ENCODE assay signal across 8 mouse cellular contexts in genomic region chr7:19875948-19876682, GRCm38 (mm10). TPM values are rescaled to one million over a fixed set of nuclear protein-coding genes. Genes with fewer than 3 reads are reported as not detected.
A peak's percentile ranks its signal among the peaks of the same experiment; 100 is the strongest.
DNase-seq lines count a peak whose midpoint lies in the region; ATAC-seq and TF ChIP-seq lines count a peak whose summit lies in the region.

No protein-coding gene starts in this region.

- H3K27ac ChIP-seq in limb, embryonic 11.5 days (replicated peaks; ENCODE audit: low read depth, low read length): no peak overlapping the region
- no peak overlapping the region for H3K27ac ChIP-seq in limb, embryonic 10.5 days
- no peak overlapping the region for H3K27ac ChIP-seq in forebrain, postnatal 0 days (ENCODE audit: low read depth, low read length)
- H3K27ac ChIP-seq in liver, postnatal 0 days (ENCODE audit: low read depth): no peak overlapping the region; the same call in 1 of the 2 replicates
- H3K27ac ChIP-seq in neural tube, embryonic 11.5 days (ENCODE audit: low read depth, low read length): no peak overlapping the region

- no peak for ATAC-seq in limb, embryonic 11.5 days (ENCODE audit: insufficient number of reproducible peaks, low FRiP score, low TSS enrichment, low read depth)
- ATAC-seq in forebrain, postnatal 0 days: peak; percentile 80
- peak; percentile 58 for ATAC-seq in liver, postnatal 0 days
- ATAC-seq in neural tube, embryonic 11.5 days (ENCODE audit: insufficient read depth, low FRiP score, low TSS enrichment): 0 out of 2 replicates have a peak, but pooled peaks have one; percentile 41

- 53% methylated on average over 13 of the region's 13 CpGs for WGBS in limb, embryonic 11.5 days
- 58% methylated on average over 13 of the region's 13 CpGs for WGBS in limb, embryonic 10.5 days
- 51% methylated on average over 13 of the region's 13 CpGs for WGBS in forebrain, postnatal 0 days
- WGBS in liver, postnatal 0 days (ENCODE audit: insufficient replicate concordance): 30% methylated on average over 13 of the region's 13 CpGs
- 54% methylated on average over 13 of the region's 13 CpGs for WGBS in neural tube, embryonic 11.5 days

- H3K9me3 ChIP-seq in limb, embryonic 11.5 days (ENCODE audit: control insufficient read depth, low read length): no peaks in the 10 kb centered on the region
- no peaks in the 10 kb centered on the region for H3K9me3 ChIP-seq in limb, embryonic 10.5 days (replicated peaks)
- no peaks in the 10 kb centered on the region for H3K9me3 ChIP-seq in forebrain, postnatal 0 days (ENCODE audit: low read length)
- H3K9me3 ChIP-seq in liver, postnatal 0 days (ENCODE audit: low read length): no peaks in the 10 kb centered on the region
- H3K9me3 ChIP-seq in neural tube, embryonic 11.5 days (ENCODE audit: control insufficient read depth, low read length): no peaks in the 10 kb centered on the region; the same call in 1 of the 2 replicates

- no peaks in the 10 kb centered on the region for H3K36me3 ChIP-seq in limb, embryonic 11.5 days (ENCODE audit: control insufficient read depth, insufficient read depth, low read length)
- H3K36me3 ChIP-seq in limb, embryonic 10.5 days: no peaks in the 10 kb centered on the region
- H3K36me3 ChIP-seq in forebrain, postnatal 0 days (ENCODE audit: insufficient read depth): no peaks in the 10 kb centered on the region
- H3K36me3 ChIP-seq in liver, postnatal 0 days (replicated peaks; ENCODE audit: insufficient read depth, low read length): no peaks in the 10 kb centered on the region
- no peaks in the 10 kb centered on the region for H3K36me3 ChIP-seq in neural tube, embryonic 11.5 days (ENCODE audit: control insufficient read depth, insufficient read depth, low read length)

- peak; percentile 82 for TF ChIP-seq CTCF in forebrain, postnatal 0 days (IDR thresholded peaks at IDR 0.05; ENCODE audit: low read depth)
- peak; percentile 81 for TF ChIP-seq CTCF in liver, postnatal 0 days (IDR thresholded peaks at IDR 0.05; ENCODE audit: low read depth)

- no peak for TF ChIP-seq EP300 in liver, postnatal 0 days (IDR thresholded peaks at IDR 0.05; ENCODE audit: low read depth)

- no peak overlapping the region for H3K9ac ChIP-seq in limb, embryonic 11.5 days (ENCODE audit: low read length)
- H3K9ac ChIP-seq in forebrain, postnatal 0 days: no peak overlapping the region
- H3K9ac ChIP-seq in liver, postnatal 0 days (replicated peaks): no peak overlapping the region
- H3K9ac ChIP-seq in neural tube, embryonic 11.5 days (ENCODE audit: low read length): no peak overlapping the region

- peak; percentile 35 for DNase-seq in limb, embryonic 11.5 days (ENCODE audit: low spot score)
- DNase-seq in limb, embryonic 10.5 days (ENCODE audit: low spot score): no peak
- peak; percentile 83 for DNase-seq in R1 (ENCODE audit: low read depth, low spot score)
- DNase-seq in forebrain, postnatal 0 days: peak; percentile 63
- DNase-seq in kidney, adult 9 months: peak; percentile 74
- DNase-seq in liver, postnatal 0 days: no peak
- DNase-seq in neural tube, embryonic 11.5 days (ENCODE audit: low spot score): peak; percentile 19
- no peak for DNase-seq in ovary, postnatal 36 days (ENCODE audit: low spot score)

- no peaks in the 10 kb centered on the region for H3K4me1 ChIP-seq in limb, embryonic 11.5 days (ENCODE audit: control insufficient read depth, insufficient read depth, low read length)
- H3K4me1 ChIP-seq in limb, embryonic 10.5 days: no peaks in the 10 kb centered on the region
- H3K4me1 ChIP-seq in forebrain, postnatal 0 days (ENCODE audit: insufficient read depth): no peaks in the 10 kb centered on the region
- peaks cover 19% of the 10 kb centered on the region for H3K4me1 ChIP-seq in liver, postnatal 0 days (ENCODE audit: insufficient read depth)
- no peaks in the 10 kb centered on the region for H3K4me1 ChIP-seq in neural tube, embryonic 11.5 days (ENCODE audit: control insufficient read depth, insufficient read depth, low read length)

- H3K27me3 ChIP-seq in limb, embryonic 11.5 days (ENCODE audit: control insufficient read depth, insufficient read depth, low read length): no peaks in the 10 kb centered on the region
- H3K27me3 ChIP-seq in limb, embryonic 10.5 days (ENCODE audit: low read depth, poor library complexity, severe bottlenecking): no peaks in the 10 kb centered on the region
- H3K27me3 ChIP-seq in forebrain, postnatal 0 days (ENCODE audit: insufficient read depth, low read length): no peaks in the 10 kb centered on the region
- no peaks in the 10 kb centered on the region for H3K27me3 ChIP-seq in liver, postnatal 0 days (ENCODE audit: insufficient read depth, low read length)
- no peaks in the 10 kb centered on the region for H3K27me3 ChIP-seq in neural tube, embryonic 11.5 days (ENCODE audit: control insufficient read depth, insufficient read depth, low read length)

- H3K4me3 ChIP-seq in limb, embryonic 11.5 days (ENCODE audit: low read depth, low read length): no peak overlapping the region
- H3K4me3 ChIP-seq in limb, embryonic 10.5 days: no peak overlapping the region
- H3K4me3 ChIP-seq in forebrain, postnatal 0 days (ENCODE audit: low read depth, low read length): no peak overlapping the region
- H3K4me3 ChIP-seq in liver, postnatal 0 days (ENCODE audit: low read depth, low read length): no peak overlapping the region
- no peak overlapping the region for H3K4me3 ChIP-seq in neural tube, embryonic 11.5 days (ENCODE audit: low read depth, low read length)

- H3K4me2 ChIP-seq in limb, embryonic 11.5 days (ENCODE audit: low read depth, severe bottlenecking): no peak overlapping the region
- H3K4me2 ChIP-seq in forebrain, postnatal 0 days (ENCODE audit: low read depth): no peak overlapping the region
- no peak overlapping the region for H3K4me2 ChIP-seq in liver, postnatal 0 days (ENCODE audit: low read depth, low read length)
- H3K4me2 ChIP-seq in neural tube, embryonic 11.5 days (ENCODE audit: low read depth): no peak overlapping the region

RNA-seq across cellular contexts. Expression of gene Ceacam19, which starts 11.7 kb away (rescaled TPM):
- not detected in 2 replicates for polyA plus RNA-seq in limb, embryonic 11.5 days (2014; fragmentation: Nextera tagmentation; extraction: Ambion mirVana)
- polyA plus RNA-seq in limb, embryonic 10.5 days (2016; fragmentation: Nextera tagmentation; extraction: Ambion mirVana): not detected in 2 replicates
- not detected in 2 replicates for total RNA-seq in forebrain, postnatal 0 days (2014; rRNA removed)
- polyA plus RNA-seq in forebrain, postnatal 0 days (2015; fragmentation: Nextera tagmentation; extraction: Ambion mirVana): not detected in 2 replicates
- not detected in 2 replicates for polyA plus RNA-seq in liver, postnatal 0 days (2015; fragmentation: Nextera tagmentation; extraction: Ambion mirVana)
- polyA plus RNA-seq in neural tube, embryonic 11.5 days (2014; fragmentation: Nextera tagmentation; extraction: Ambion mirVana): not detected in 2 replicates

RNA-seq across cellular contexts. Expression of gene Ceacam16, which starts 15.0 kb away (rescaled TPM):
- polyA plus RNA-seq in limb, embryonic 11.5 days (2014; fragmentation: Nextera tagmentation; extraction: Ambion mirVana): not detected in 2 replicates
- polyA plus RNA-seq in limb, embryonic 10.5 days (2016; fragmentation: Nextera tagmentation; extraction: Ambion mirVana): not detected in 2 replicates
- total RNA-seq in forebrain, postnatal 0 days (2014; rRNA removed): not detected in 2 replicates
- 0.53 and 0.84 TPM in 2 replicates for polyA plus RNA-seq in forebrain, postnatal 0 days (2015; fragmentation: Nextera tagmentation; extraction: Ambion mirVana)
- polyA plus RNA-seq in liver, postnatal 0 days (2015; fragmentation: Nextera tagmentation; extraction: Ambion mirVana): 0.09 TPM in 1 of 2 replicates, not detected in the other
- not detected in 2 replicates for polyA plus RNA-seq in neural tube, embryonic 11.5 days (2014; fragmentation: Nextera tagmentation; extraction: Ambion mirVana)

RNA-seq across cellular contexts. Expression of gene Gm19345, which starts 24.3 kb away (rescaled TPM):
- polyA plus RNA-seq in limb, embryonic 11.5 days (2014; fragmentation: Nextera tagmentation; extraction: Ambion mirVana): not detected in 2 replicates
- polyA plus RNA-seq in limb, embryonic 10.5 days (2016; fragmentation: Nextera tagmentation; extraction: Ambion mirVana): not detected in 2 replicates
- 32.4 and 33.3 TPM in 2 replicates for total RNA-seq in forebrain, postnatal 0 days (2014; rRNA removed)
- polyA plus RNA-seq in forebrain, postnatal 0 days (2015; fragmentation: Nextera tagmentation; extraction: Ambion mirVana): 14.6 and 16.4 TPM in 2 replicates
- polyA plus RNA-seq in liver, postnatal 0 days (2015; fragmentation: Nextera tagmentation; extraction: Ambion mirVana): 0.18 and 0.19 TPM in 2 replicates
- polyA plus RNA-seq in neural tube, embryonic 11.5 days (2014; fragmentation: Nextera tagmentation; extraction: Ambion mirVana): 0.24 and 0.29 TPM in 2 replicates

RNA-seq across cellular contexts. Expression of gene Pvr, which starts 44.8 kb away (rescaled TPM):
- 3.9 and 4.7 TPM in 2 replicates for polyA plus RNA-seq in limb, embryonic 11.5 days (2014; fragmentation: Nextera tagmentation; extraction: Ambion mirVana)
- polyA plus RNA-seq in limb, embryonic 10.5 days (2016; fragmentation: Nextera tagmentation; extraction: Ambion mirVana): 6.2 TPM in 2 replicates
- 12.0 and 12.8 TPM in 2 replicates for total RNA-seq in forebrain, postnatal 0 days (2014; rRNA removed)
- 4.2 and 6.1 TPM in 2 replicates for polyA plus RNA-seq in forebrain, postnatal 0 days (2015; fragmentation: Nextera tagmentation; extraction: Ambion mirVana)
- 2.2 and 3.0 TPM in 2 replicates for polyA plus RNA-seq in liver, postnatal 0 days (2015; fragmentation: Nextera tagmentation; extraction: Ambion mirVana)
- polyA plus RNA-seq in neural tube, embryonic 11.5 days (2014; fragmentation: Nextera tagmentation; extraction: Ambion mirVana): 2.9 and 4.8 TPM in 2 replicates

RNA-seq across cellular contexts. Expression of gene Bcl3, which starts 53.5 kb away (rescaled TPM):
- 0.71 and 1.2 TPM in 2 replicates for polyA plus RNA-seq in limb, embryonic 11.5 days (2014; fragmentation: Nextera tagmentation; extraction: Ambion mirVana)
- polyA plus RNA-seq in limb, embryonic 10.5 days (2016; fragmentation: Nextera tagmentation; extraction: Ambion mirVana): 0.82 and 1.2 TPM in 2 replicates
- 0.43 and 0.77 TPM in 2 replicates for total RNA-seq in forebrain, postnatal 0 days (2014; rRNA removed)
- polyA plus RNA-seq in forebrain, postnatal 0 days (2015; fragmentation: Nextera tagmentation; extraction: Ambion mirVana): 0.28 and 0.86 TPM in 2 replicates
- polyA plus RNA-seq in liver, postnatal 0 days (2015; fragmentation: Nextera tagmentation; extraction: Ambion mirVana): 5.4 and 11.2 TPM in 2 replicates
- polyA plus RNA-seq in neural tube, embryonic 11.5 days (2014; fragmentation: Nextera tagmentation; extraction: Ambion mirVana): 1.2 and 1.3 TPM in 2 replicates

Comparison
In these comparisons a context has a peak if more than half of its experiments do, and no peak if none do; other contexts are left out.
1. DNase-seq: peak in limb, embryonic 11.5 days (single experiment), R1 (single experiment), forebrain, postnatal 0 days (single experiment), kidney, adult 9 months (single experiment) and neural tube, embryonic 11.5 days (single experiment); none in limb, embryonic 10.5 days (single experiment), liver, postnatal 0 days (single experiment) and ovary, postnatal 36 days (single experiment).
2. RNA of gene Gm19345, which starts 24.3 kb away (polyA plus RNA-seq): 14.6 to 16.4 TPM in forebrain, postnatal 0 days; 0.24 to 0.29 TPM in neural tube, embryonic 11.5 days, 0.18 to 0.19 TPM in liver, postnatal 0 days, not detected in limb, embryonic 11.5 days and not detected in limb, embryonic 10.5 days; every median in the first group is over 10 times any median in the second.